Mouse (Mus musculus): ENCODE measurements at regions not wholly inside any gene's neighbourhood (a gene's known extent, or its start where the extent isn't known, plus 50 kb on each side); places are given as distances from the start of the nearest gene placed in this dataset.

DNA sequence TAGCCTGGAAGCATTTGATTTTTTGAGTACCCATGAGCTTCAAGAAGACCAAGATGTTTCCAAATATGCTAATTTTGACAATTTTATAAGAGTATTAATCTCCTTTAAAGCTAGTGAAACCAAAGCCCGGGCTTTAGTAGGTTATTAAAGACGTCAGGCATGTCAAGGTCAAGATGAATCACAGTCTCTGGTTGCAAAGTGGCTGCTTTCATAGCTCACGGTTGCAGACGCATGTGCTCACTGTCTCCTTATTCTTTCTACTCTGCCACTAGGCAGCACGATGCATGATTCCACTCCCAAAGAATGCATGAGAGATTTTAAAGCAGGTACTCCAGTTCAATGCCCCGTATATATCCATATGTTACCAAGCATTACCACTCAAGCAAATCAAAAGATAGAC, 86.4 kb upstream of the Jade1 start:
- no peak for ATAC-seq (ENCODE audit: low read depth)
- no peaks in the 10 kb centered on the region for H3K9me3 ChIP-seq (replicated peaks)

DNA sequence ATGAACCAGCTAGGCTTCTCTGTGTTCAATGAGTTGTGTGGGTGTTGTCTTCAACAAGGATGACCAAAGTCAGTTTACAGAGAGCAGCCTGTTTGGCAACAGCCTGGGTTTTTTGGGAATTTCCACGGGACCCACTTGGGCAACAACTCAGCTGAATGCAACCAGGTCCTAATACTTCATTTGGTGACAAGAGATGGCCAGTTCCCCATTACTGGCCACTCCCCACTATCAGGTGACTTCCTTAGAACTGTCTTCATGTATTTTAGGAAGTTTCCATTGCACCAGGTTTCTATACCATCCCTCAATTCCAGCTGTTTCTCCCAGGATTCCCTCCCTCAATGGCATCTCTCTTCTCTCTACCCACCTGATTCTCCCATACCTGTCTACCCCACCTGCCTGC, 87.7 kb upstream of the Jade1 start:
- Histone ChIP-seq H3K4me2 (no peak overlapping the region), H3K27me3 (no peaks in the 10 kb centered on the region), H3K27ac (no peak overlapping the region), H3K9me3 (replicated peaks) (no peaks in the 10 kb centered on the region), H3K4me1 (replicated peaks) (no peaks in the 10 kb centered on the region), H3K4me3 (replicated peaks) (no peak overlapping the region), H3K9ac (no peak overlapping the region), H3K36me3 (no peaks in the 10 kb centered on the region)
- no peak for ATAC-seq (ENCODE audit: low read depth)
- 36% methylated on average over 1 of the region's 1 CpGs for WGBS (ENCODE audit: insufficient replicate concordance)
- no peak for DNase-seq

More for the DNA sequence above, 86.4 kb upstream of the Jade1 start:
- Histone ChIP-seq H3K27ac (no peak overlapping the region), H3K4me2 (no peak overlapping the region), H3K4me1 (replicated peaks) (no peaks in the 10 kb centered on the region), H3K36me3 (no peaks in the 10 kb centered on the region), H3K4me3 (replicated peaks) (no peak overlapping the region), H3K27me3 (no peaks in the 10 kb centered on the region), H3K9ac (no peak overlapping the region)
- no peak for DNase-seq
- 66% methylated on average over 6 of the region's 6 CpGs for WGBS (ENCODE audit: insufficient replicate concordance)

DNA sequence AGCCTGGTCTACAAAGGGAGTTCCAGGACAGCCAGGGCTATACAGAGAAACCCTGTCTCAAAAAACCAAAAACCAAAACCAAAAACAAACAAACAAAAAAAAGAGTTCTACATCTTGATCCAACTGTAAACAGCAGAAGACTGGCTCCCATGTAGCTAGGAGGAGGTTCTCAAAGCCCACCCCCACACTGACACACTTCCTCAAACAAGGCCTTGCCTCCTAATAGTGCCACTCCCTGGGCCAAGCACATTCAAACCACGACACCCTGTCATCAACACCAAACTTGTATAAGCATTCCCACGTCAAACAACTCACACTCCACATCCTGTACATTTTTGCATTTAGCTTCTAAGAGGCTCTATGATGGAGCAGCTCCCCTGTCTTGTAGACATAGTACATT, 89.6 kb upstream of the Jade1 start:
- Histone ChIP-seq H3K4me3 (replicated peaks) (no peak overlapping the region), H3K36me3 (no peaks in the 10 kb centered on the region), H3K4me2 (no peak overlapping the region), H3K9ac (no peak overlapping the region), H3K27me3 (no peaks in the 10 kb centered on the region), H3K27ac (no peak overlapping the region), H3K9me3 (replicated peaks) (no peaks in the 10 kb centered on the region), H3K4me1 (replicated peaks) (no peaks in the 10 kb centered on the region)
- DNase-seq (no peak), ATAC-seq (ENCODE audit: low read depth) (no peak)
- WGBS (ENCODE audit: insufficient replicate concordance), result 32% methylated on average over 2 of the region's 2 CpGs

DNA sequence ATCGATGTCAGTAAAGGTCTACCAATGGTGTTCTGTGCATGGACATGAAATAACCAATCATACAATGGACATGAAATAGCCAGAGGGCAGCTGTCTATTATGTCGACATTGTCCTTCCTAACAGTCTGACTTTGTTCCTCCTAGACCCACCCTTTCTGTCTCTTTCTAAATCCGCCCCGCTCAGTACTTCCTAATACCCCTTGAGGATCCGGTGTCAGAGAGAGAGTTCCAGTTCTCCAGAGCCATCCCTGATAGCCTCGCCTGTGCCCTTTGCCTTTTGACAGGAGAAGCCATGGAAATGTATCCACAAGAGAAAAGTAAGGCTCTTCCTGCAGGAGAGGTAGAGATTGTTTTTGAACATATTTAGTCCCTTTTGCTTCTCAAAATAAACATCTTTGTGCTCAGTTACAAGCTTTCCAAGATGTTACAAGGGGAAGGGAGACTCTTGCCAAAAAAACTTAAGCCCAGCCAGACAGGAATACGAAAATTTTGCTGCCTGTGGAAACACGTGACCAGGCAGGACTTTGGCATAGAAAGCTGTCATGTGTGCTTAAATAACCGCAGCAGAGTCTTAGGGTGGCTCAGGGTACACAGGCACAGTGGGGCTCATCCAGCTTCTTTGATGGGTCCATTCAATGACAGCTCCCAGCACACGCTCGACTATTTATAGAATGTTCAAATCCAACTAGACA, 92.4 kb upstream of the Jade1 start:
- H3K4me1 ChIP-seq (replicated peaks), result no peaks in the 10 kb centered on the region
- no peak for ATAC-seq (ENCODE audit: low read depth)
- DNase-seq, result no peak
- H3K27ac ChIP-seq, result no peak overlapping the region
- H3K4me3 ChIP-seq (replicated peaks), result no peak overlapping the region
- H3K36me3 ChIP-seq, result no peaks in the 10 kb centered on the region
- no peak overlapping the region for H3K9ac ChIP-seq
- 61% methylated on average over 11 of the region's 11 CpGs for WGBS (ENCODE audit: insufficient replicate concordance)
- H3K9me3 ChIP-seq (replicated peaks), result no peaks in the 10 kb centered on the region
- no peak overlapping the region for H3K4me2 ChIP-seq
- H3K27me3 ChIP-seq, result no peaks in the 10 kb centered on the region

DNA sequence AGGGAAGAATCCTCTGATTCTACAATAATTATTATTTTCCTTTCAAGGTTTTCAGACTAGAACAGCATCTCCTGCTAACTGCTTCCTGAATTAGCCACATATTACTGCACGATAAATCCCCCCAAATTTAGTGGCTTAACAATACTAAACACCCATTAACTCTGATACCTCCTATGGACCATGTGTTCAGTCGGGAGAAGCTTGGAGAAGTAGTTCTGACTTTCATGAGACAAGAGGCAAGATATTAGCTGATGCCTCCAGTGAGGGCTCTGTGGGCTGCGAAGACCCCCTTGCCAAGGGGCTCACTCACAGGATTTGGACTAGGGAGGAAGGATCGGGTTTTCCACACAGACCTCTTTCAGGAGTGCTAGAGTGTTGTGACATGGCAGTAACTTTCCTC, 95.4 kb upstream of the Jade1 start:
- Histone ChIP-seq H3K4me1 (replicated peaks) (no peaks in the 10 kb centered on the region), H3K36me3 (no peaks in the 10 kb centered on the region), H3K27ac (no peak overlapping the region), H3K4me3 (replicated peaks) (no peak overlapping the region), H3K27me3 (no peaks in the 10 kb centered on the region), H3K9me3 (replicated peaks) (no peaks in the 10 kb centered on the region), H3K9ac (no peak overlapping the region), H3K4me2 (no peak overlapping the region)
- DNase-seq (no peak), ATAC-seq (ENCODE audit: low read depth) (no peak)
- WGBS (ENCODE audit: insufficient replicate concordance), result 73% methylated on average over 4 of the region's 4 CpGs

DNA sequence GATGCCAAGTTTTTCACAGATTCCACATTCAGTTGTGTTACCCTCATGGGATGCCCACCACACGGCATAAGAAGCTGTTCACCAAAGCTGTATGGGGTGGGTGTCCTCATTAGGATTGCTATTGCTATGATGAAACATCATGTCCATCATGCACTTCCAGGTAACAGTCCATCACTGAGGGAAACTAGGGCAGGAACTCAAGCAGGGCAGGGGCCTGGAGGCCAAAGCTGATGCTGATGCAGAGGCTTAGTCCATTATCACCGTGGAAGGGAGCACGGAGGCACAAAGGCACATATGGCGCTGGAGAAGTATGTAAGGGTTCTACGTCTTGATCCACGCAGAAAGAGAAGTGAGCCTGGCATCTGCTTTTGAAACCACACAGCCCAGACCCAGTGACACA, 97.4 kb upstream of the Jade1 start:
- H3K27ac ChIP-seq, result no peak overlapping the region
- ATAC-seq (ENCODE audit: low read depth) (no peak), DNase-seq (no peak)
- no peak overlapping the region for H3K4me2 ChIP-seq
- H3K9me3 ChIP-seq (replicated peaks), result no peaks in the 10 kb centered on the region
- H3K4me3 ChIP-seq (replicated peaks), result no peak overlapping the region
- no peaks in the 10 kb centered on the region for H3K36me3 ChIP-seq
- 75% methylated on average over 6 of the region's 6 CpGs for WGBS (ENCODE audit: insufficient replicate concordance)
- no peaks in the 10 kb centered on the region for H3K27me3 ChIP-seq
- no peaks in the 10 kb centered on the region for H3K4me1 ChIP-seq (replicated peaks)
- H3K9ac ChIP-seq, result no peak overlapping the region

DNA sequence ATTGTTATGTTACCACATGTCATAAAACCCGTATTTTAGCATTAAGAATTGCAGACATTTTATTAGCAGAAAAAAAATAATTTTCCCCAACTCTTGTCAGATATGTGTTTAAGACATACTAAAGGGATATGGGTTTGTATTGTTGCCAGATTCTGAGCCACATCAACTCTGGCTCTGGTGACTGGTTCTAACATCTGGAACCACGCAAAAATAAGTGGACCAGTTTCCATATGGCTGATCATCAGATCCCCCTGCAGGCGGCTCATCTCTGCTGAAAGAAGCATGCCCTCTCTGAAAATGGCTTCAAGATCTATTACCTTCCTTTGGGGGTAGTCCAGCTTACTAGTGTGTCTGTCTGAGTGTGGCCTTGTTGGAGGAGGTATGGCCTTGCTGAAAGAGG, 102.0 kb upstream of the Jade1 start:
- Histone ChIP-seq H3K9me3 (replicated peaks) (no peaks in the 10 kb centered on the region), H3K27me3 (no peaks in the 10 kb centered on the region), H3K4me3 (replicated peaks) (no peak overlapping the region), H3K27ac (no peak overlapping the region), H3K9ac (no peak overlapping the region), H3K4me1 (replicated peaks) (no peaks in the 10 kb centered on the region), H3K4me2 (no peak overlapping the region), H3K36me3 (no peaks in the 10 kb centered on the region)
- DNase-seq (no peak), ATAC-seq (ENCODE audit: low read depth) (no peak)
- 57% methylated on average over 3 of the region's 3 CpGs for WGBS (ENCODE audit: insufficient replicate concordance)

DNA sequence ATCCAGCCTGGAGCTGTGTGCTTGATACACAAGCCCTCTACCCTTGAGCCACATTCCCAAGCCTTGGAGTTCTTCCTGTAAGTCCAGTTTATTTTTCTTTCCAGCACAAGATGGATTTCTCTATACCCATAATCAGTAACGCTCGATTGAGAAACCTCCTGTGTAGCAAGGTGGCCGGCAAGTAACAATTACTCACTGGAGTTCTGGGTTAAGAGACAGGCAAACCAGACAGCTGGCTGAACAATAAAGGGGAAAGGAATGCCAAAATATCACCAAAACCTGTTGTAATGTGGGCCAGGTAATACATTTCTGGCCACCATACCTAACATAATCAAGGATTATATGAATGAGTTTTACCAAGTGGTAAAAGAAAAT, 102.8 kb upstream of the Jade1 start:
- no peak for DNase-seq
- WGBS (ENCODE audit: insufficient replicate concordance), result 55% methylated on average over 3 of the region's 3 CpGs
- ATAC-seq (ENCODE audit: low read depth), result no peak
- Histone ChIP-seq H3K9me3 (replicated peaks) (no peaks in the 10 kb centered on the region), H3K9ac (no peak overlapping the region), H3K4me2 (no peak overlapping the region), H3K36me3 (no peaks in the 10 kb centered on the region), H3K4me1 (replicated peaks) (no peaks in the 10 kb centered on the region), H3K4me3 (replicated peaks) (no peak overlapping the region), H3K27me3 (no peaks in the 10 kb centered on the region), H3K27ac (no peak overlapping the region)

DNA sequence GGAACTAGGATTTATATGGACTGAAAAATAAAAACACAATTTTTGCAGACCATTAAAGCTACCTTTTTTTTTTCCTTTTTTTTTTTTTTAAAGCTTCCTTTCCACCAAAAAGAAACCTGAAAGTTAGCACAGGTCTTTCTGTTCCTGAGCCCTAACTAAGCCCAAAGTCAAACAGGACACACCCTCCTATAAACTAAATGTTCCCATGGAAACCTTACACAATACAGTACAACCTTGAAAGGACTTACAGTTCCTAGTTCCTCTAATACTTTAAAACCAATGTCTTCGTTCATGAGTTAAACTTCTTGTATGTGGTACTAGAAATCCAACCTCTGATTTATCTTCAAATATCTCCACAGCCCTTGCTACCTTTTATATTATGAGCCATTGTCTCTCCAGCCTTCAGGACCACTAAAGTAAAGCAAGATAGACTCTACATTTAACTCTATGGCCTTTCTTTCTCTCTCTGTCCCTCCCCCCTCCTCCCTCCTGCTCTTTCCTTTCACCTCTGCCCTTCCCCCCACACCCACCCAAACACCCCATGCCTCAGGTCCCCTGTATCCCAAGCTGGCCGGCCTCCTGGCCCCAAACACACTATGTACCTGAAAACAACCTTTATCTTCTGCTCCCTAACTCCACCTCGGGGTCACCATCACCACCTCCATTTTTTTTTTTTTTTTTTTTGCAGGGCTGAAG, 103.4 kb upstream of the Jade1 start:
- Histone ChIP-seq H3K27ac (no peak overlapping the region), H3K4me3 (replicated peaks) (no peak overlapping the region), H3K36me3 (no peaks in the 10 kb centered on the region), H3K4me1 (replicated peaks) (no peaks in the 10 kb centered on the region), H3K9ac (no peak overlapping the region), H3K4me2 (no peak overlapping the region), H3K9me3 (replicated peaks) (no peaks in the 10 kb centered on the region), H3K27me3 (no peaks in the 10 kb centered on the region)
- WGBS (ENCODE audit: insufficient replicate concordance), result 54% methylated on average over 3 of the region's 3 CpGs
- DNase-seq, result no peak
- no peak for ATAC-seq (ENCODE audit: low read depth)

DNA sequence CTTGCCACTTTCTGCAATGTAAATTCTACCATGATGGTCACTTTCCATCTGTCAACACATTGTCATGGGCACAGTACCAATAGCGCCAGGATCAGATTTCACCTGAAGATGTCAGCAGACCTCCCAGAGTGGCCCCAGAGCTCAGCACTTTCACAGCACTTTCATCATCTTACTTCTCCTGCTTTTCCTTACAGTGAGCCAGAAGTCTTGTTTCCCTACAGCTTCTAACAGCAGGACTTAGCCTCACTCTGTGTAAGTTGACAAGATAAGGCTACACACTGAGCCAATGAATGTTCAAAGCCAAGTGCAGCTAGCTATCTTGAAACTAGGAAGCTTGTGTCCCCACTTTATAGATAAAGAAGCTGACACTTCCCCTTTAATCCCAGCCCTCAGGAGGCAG, 104.8 kb upstream of the Jade1 start:
- Histone ChIP-seq H3K4me3 (replicated peaks) (no peak overlapping the region), H3K27me3 (no peaks in the 10 kb centered on the region), H3K4me2 (no peak overlapping the region), H3K4me1 (replicated peaks) (no peaks in the 10 kb centered on the region), H3K27ac (no peak overlapping the region), H3K36me3 (no peaks in the 10 kb centered on the region), H3K9me3 (replicated peaks) (no peaks in the 10 kb centered on the region), H3K9ac (no peak overlapping the region)
- no peak for DNase-seq
- WGBS (ENCODE audit: insufficient replicate concordance), result 41% methylated on average over 1 of the region's 1 CpGs
- no peak for ATAC-seq (ENCODE audit: low read depth)

DNA sequence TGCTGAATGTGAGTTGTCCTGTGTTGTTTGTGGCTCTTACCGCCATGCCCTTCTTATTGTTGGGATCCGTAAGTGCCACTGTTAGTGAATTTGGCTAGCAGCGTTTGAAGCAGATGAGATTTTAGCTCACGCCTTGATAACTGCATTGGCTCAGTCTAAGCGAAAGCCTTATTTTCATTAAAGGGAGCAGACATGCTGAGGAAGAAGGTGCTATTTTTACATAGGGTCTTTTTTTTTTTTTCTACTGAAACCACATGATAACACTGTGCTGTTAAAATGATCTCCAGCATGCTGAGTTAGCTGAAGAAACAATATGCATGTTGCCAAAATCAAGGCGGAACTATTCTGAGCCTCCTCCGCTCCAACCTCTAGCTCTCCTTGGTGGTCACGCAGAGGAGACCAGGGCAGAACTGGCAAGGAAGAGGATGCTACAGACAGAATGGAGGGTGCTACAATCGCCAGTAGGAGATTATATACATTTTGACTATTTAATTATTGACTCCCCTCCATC, 111.2 kb upstream of the Jade1 start:
- Histone ChIP-seq H3K27me3 (no peaks in the 10 kb centered on the region), H3K9me3 (replicated peaks) (no peaks in the 10 kb centered on the region), H3K9ac (no peak overlapping the region), H3K4me3 (replicated peaks) (no peak overlapping the region), H3K36me3 (no peaks in the 10 kb centered on the region), H3K27ac (no peak overlapping the region), H3K4me2 (no peak overlapping the region), H3K4me1 (replicated peaks) (no peaks in the 10 kb centered on the region)
- DNase-seq (no peak), ATAC-seq (ENCODE audit: low read depth) (no peak)
- 70% methylated on average over 9 of the region's 9 CpGs for WGBS (ENCODE audit: insufficient replicate concordance)

DNA sequence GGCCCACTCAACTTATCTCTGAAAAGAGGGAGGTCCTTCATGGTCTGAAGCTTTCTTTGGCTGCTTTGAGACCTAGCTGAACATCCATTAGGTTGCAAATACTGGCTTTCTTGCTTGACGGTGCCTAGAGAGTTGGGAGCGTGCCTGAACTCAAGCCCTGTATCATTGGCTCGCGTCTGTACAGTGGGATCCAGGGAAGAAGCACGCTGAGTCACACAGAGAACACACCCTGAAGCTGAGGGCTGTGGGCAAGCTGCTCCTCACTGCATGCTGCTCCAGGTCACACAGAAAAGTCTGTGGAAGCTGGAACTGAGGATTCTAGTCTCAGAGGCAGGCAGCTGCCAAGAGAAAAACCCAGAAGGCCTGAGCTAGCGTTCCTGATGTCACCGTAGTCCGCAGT, 119.3 kb upstream of the Jade1 start:
- Histone ChIP-seq H3K27ac (no peak overlapping the region), H3K4me1 (replicated peaks) (no peaks in the 10 kb centered on the region), H3K27me3 (no peaks in the 10 kb centered on the region), H3K4me3 (replicated peaks) (no peak overlapping the region), H3K9me3 (replicated peaks) (no peaks in the 10 kb centered on the region), H3K4me2 (no peak overlapping the region), H3K36me3 (no peaks in the 10 kb centered on the region), H3K9ac (no peak overlapping the region)
- 79% methylated on average over 8 of the region's 8 CpGs for WGBS (ENCODE audit: insufficient replicate concordance)
- DNase-seq (no peak), ATAC-seq (ENCODE audit: low read depth) (no peak)

Data from liver, embryonic 13.5 days (tissue).